Mouse (Mus musculus) heart, postnatal 0 days (tissue): ENCODE results near the gene Gnb3.

Experiments used
- CTCF ChIP-seq: IDR thresholded peaks from 2 replicates; pipeline ENCODE4 v1.5.1; 2016; ENCODE audit warnings: antibody characterized with exemption, control low read depth, low read depth
- EP300 ChIP-seq: IDR thresholded peaks from 2 replicates; pipeline ENCODE4 v1.6.1; 2016; ENCODE audit warnings: antibody characterized with exemption, low read depth

DNA sequence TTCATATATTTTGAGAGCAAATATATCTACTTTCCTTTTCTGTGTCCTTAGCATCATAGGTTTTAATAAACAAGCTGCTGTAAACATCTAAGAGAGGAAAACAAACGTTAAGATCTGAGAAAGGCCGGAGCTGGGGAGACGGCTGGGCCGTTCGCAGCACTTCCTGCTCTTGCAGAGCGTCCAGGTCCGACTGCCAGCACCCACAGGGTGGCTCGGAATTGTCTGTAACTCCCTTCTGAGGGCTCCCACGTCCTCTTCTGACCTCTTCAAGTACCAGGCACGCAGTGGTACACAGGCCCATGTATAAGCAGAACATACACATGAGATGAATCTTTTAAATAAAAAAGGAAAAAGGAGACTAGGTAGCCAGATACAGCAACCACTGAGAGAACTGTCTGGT is 52.4 kb downstream of the Gnb3 start:
- no peak for TF ChIP-seq CTCF
- TF ChIP-seq EP300 = no peak
